Mouse (Mus musculus) layer of hippocampus, postnatal 36 days (tissue): Measurements from ENCODE around the gene Rpp14. TPM values are rescaled to one million over a fixed set of nuclear protein-coding genes. Genes with fewer than 3 reads are reported as not detected.

ENCODE experiments used
- DNase-seq, 2 experiments: peaks; one replicate each; pipeline ENCODE4 v3.0.0; 2022
- total RNA-seq, 2 experiments: library from RNA; stranded (reverse); gene quantifications; 2 replicates each; pipeline ENCODE4 v1.2.3; 2021

The Rpp14 gene
- total RNA-seq, 2 experiments from 2014 or later = 26.5 to 30.9 TPM

DNA sequence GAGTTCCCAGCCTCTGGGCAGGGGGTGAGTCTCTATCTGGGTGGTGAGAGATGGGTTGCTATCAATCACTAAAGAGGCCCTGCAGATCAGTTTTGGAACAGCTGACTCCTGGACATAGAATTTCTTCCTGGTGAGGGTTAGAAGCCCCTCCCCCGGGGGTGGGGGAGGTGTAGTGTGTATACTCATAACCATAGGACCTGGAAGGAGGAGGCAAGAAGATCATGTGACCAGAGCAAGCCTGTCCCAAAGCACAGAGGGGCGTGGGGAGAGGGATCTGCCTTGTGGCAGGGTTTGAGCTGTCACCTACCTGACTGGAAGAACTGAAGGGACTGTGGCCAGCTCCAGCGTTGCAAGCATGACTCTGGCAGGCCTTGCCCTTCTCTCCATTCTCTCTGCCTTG, 18.1 kb upstream of the Rpp14 start:
- DNase-seq = no peak

- peak; percentile 52 to 53 for DNase-seq
These were observed 17.4 kb upstream of the Rpp14 start for GRCm38 (mm10) chr14:8062537-8063301.

GRCm38 (mm10) chr14:8063835-8064785, 16.1 kb upstream of the Rpp14 start:
- DNase-seq = no peak

GRCm38 (mm10) chr14:8080718-8081117, 551 bp downstream of the Rpp14 start:
- DNase-seq = no peak

GRCm38 (mm10) chr14:8082949-8083348, 2.8 kb downstream of the Rpp14 start:
- DNase-seq = no peak

- DNase-seq = no peak
These were observed 8.8 kb downstream of the Rpp14 start for GRCm38 (mm10) chr14:8089016-8089415.

DNA sequence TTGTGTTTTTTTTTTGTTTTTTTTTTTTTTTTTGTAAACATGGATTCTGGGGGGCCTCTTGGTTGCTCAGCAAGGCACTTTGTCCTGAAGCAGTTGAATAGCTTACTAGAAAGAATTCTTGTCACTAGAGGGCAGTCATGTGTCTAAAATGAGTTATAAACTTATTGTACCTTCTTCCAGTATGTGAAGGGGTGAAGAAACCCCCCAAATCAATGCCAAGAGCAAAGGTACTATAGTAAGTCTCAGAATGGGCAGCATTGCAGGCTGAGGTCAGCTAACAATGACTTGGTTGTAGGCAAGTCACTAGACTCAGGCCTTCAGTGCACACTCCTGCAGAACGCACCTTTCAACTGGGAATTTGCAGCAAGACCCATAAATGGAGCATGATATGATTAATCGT, 12.4 kb downstream of the Rpp14 start:
- no peak for DNase-seq

GRCm38 (mm10) chr14:8093427-8093826, 13.3 kb downstream of the Rpp14 start:
- no peak for DNase-seq

- no peak for DNase-seq
These were observed 14.9 kb downstream of the Rpp14 start for GRCm38 (mm10) chr14:8094931-8095561.

DNA sequence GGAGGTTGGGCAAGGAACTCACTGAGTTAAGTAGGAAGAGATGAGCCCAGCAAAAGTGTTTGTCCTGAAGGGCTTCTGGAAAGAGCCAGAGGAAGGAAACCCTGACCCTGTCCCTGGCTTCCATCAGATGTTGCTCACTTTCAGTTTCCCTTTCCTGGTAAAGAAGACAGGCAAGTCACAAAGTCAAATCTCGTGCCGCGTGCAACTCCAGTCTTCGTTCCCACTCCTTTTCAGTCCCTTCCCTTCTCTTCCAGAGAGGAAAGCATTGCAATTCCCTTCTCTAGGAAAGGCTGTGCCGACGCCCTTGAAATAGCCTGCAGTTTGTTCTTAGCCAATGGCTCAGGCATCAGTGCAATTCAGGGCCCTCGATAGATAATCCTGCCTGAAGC, 15.4 kb downstream of the Rpp14 start:
- no peak for DNase-seq

DNA sequence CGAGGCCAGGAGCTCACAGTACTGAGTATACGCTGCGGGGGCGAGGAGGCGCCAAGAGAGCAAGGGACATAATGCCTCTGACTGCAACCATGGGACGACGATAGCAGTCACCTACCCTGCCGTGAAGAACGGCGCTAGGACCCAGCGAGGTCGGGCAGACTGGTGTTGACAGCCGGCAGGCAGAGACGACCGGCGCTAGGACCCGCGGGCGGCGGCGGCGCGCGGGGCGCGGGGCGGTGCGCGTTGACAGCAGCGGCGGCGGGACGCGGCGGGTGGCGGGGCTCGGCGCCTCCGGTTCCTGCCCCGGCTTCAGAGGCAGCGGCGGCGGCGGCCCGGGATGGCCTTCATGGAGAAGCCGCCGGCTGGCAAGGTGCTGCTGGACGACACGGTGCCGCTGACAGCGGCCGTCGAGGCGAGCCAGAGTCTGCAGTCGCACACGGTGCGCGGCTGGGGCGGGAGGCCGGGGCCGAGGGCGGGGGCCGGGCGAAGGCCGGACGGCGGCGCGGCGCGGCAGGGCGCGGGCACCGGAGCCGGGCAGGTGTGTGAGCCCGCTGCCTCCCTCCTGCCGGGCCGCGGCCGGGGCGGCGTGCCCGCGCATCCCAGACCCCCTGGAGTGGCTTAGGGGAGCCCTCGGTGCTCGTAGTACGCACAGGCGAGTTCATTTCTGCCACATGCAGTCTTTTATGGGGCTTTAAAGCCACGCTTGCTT, 18.0 kb downstream of the Rpp14 start, which contains the start of gene Pxk:
Gene Pxk (plus strand): TSS at position 234 of the 709 bp plus-strand sequence.
- DNase-seq = peak; percentile 92 to 94

- no peak for DNase-seq
These were observed 18.5 kb downstream of the Rpp14 start for GRCm38 (mm10) chr14:8098687-8098995.

- DNase-seq = no peak
These were observed 19.4 kb downstream of the Rpp14 start for GRCm38 (mm10) chr14:8099561-8100021.

- no peak for DNase-seq
These were observed 21.7 kb downstream of the Rpp14 start for GRCm38 (mm10) chr14:8101886-8102285.

DNA sequence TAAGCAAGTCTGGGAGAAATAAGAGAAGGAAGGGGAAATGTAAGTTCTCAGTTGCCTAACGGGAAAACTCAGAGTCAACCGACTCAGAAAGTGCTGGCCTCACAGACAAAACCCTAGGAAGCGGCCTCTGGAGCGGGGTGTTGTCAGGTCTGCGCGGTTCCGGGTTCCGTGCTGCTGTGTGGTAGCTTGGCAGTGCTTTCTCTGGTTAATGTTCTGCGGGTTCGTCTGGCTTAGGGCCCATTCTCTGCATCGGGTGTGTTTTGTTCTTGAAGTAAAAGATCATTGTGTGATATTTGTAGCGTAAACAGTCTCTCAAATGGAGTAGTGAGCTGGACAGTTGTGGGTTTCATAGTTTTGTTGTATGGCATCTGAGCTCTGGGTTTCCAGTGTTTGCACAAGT, 22.5 kb downstream of the Rpp14 start:
- no peak for DNase-seq

DNA sequence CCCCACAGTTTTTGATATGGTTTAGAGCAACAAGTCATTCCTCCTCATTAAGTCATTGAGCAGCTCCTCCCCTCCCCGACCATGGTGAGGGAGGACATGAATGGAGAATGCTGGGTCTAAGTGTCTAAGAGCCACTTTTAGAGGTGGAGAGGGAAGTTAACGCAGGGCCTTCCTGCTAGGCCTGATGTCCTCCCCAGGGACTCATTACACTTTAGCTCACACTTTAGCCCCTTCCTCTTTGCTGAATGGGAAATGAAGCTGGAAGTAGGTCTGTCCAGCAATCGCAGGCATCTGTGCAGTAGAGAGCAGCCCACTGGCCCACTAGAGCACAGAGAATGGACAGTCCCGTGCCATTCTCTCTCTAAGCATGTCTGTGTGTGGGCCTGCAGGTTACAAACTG, 27.9 kb downstream of the Rpp14 start:
- DNase-seq = no peak

- DNase-seq = no peak
These were observed 28.8 kb downstream of the Rpp14 start for GRCm38 (mm10) chr14:8108976-8109375.

- DNase-seq = no peak
These were observed 31.4 kb downstream of the Rpp14 start for GRCm38 (mm10) chr14:8111545-8111944.

- no peak for DNase-seq
These were observed 31.9 kb downstream of the Rpp14 start for GRCm38 (mm10) chr14:8112036-8112435.

DNA sequence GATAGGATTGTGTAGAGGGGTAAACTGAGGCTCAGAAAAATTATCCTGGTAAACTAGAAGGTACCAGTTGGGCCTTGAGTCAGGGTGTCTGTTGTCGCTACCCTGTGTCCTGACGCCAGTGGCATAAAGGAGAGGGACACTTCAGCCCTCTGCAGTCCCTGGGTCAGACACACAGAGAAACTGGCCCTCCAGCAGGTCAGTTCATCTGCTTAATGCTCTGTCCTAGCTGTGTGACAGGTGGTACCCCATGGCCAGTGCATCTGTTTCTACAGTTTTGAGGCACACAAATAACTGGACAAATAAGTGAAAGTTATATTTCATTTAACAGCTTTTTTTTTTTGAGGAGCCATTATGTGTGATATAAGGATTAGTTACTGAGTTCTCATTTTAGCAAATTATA, 33.4 kb downstream of the Rpp14 start:
- no peak for DNase-seq

GRCm38 (mm10) chr14:8114306-8114705, 34.1 kb downstream of the Rpp14 start:
- DNase-seq = no peak

- no peak for DNase-seq
These were observed 34.6 kb downstream of the Rpp14 start for GRCm38 (mm10) chr14:8114756-8115155.
